In genomic region chr6:7004005-7004404, GRCm38 (mm10) we compare ENCODE assay signal across 10 mouse cellular contexts. TPM values are rescaled to one million over a fixed set of nuclear protein-coding genes. Genes with fewer than 3 reads are reported as not detected.
A peak's percentile ranks its signal among the peaks of the same experiment; 100 is the strongest.
DNase-seq lines count a peak whose midpoint lies in the region; ATAC-seq and TF ChIP-seq lines count a peak whose summit lies in the region.
"Had no signal": no experiment of that assay in that cellular context is flagged by ENCODE, and none has a peak within 500 bp of the region (broad histone marks: within the 10 kb centered on the region; RNA-seq: fewer than 3 reads in every experiment).

No protein-coding gene starts in this region.

- DNase-seq in heart, adult 2 months = no peak
- no peak for DNase-seq in heart, adult 8-10 months (ENCODE audit: low spot score)
- peak; percentile 87 for DNase-seq in midbrain, embryonic 11.5 days (ENCODE audit: low spot score, missing footprints)
- peak; percentile 40 for DNase-seq in forelimb bud, embryonic 11.5 days (ENCODE audit: low read depth, low spot score)
- DNase-seq in splenic B cell, adult 2 months (ENCODE audit: low read depth, low spot score) = peak; percentile 8
- DNase-seq in thymus, postnatal 36 days = no peak

- TF ChIP-seq CTCF in heart, adult 2 months (IDR thresholded peaks at IDR 0.05) = peak; percentile 42

- H3K9ac ChIP-seq in heart, adult 2 months (ENCODE audit: low read depth, low read length) = no peak overlapping the region
- no peak overlapping the region for H3K9ac ChIP-seq in midbrain, embryonic 11.5 days (ENCODE audit: low read length)
- no peak overlapping the region for H3K9ac ChIP-seq in midbrain, embryonic 13.5 days (replicated peaks)
- H3K9ac ChIP-seq: embryonic facial prominence, embryonic 12.5 days; limb, embryonic 15.5 days had no signal

- intact Hi-C loops in heart, adult 2 months (cut with DNase I) = loop anchor here (1.0 to 5.0 kb wide), 2 partner anchors 16 to 668 kb away; no protein-coding TSS in a partner anchor

- H3K27me3 ChIP-seq in heart, adult 2 months (ENCODE audit: control insufficient read depth, insufficient read depth, low read length) = no peaks in the 10 kb centered on the region
- no peaks in the 10 kb centered on the region for H3K27me3 ChIP-seq in midbrain, embryonic 11.5 days (ENCODE audit: control insufficient read depth, insufficient read depth, low read length)
- no peaks in the 10 kb centered on the region for H3K27me3 ChIP-seq in midbrain, embryonic 13.5 days
- H3K27me3 ChIP-seq in splenic B cell, adult 2 months (ENCODE audit: control insufficient read depth, insufficient read depth, low read length, poor library complexity, severe bottlenecking) = no peaks in the 10 kb centered on the region
- H3K27me3 ChIP-seq: embryonic facial prominence, embryonic 12.5 days; limb, embryonic 15.5 days had no signal

- no peaks in the 10 kb centered on the region for H3K36me3 ChIP-seq in heart, adult 2 months (ENCODE audit: control insufficient read depth, insufficient read depth, low read length)
- H3K36me3 ChIP-seq in midbrain, embryonic 11.5 days (ENCODE audit: control insufficient read depth, insufficient read depth, low read length) = no peaks in the 10 kb centered on the region
- H3K36me3 ChIP-seq in midbrain, embryonic 13.5 days = no peaks in the 10 kb centered on the region
- no peaks in the 10 kb centered on the region for H3K36me3 ChIP-seq in splenic B cell, adult 2 months (ENCODE audit: control insufficient read depth, insufficient read depth, low read length, poor library complexity, severe bottlenecking)
- H3K36me3 ChIP-seq: embryonic facial prominence, embryonic 12.5 days; limb, embryonic 15.5 days had no signal

- H3K79me2 ChIP-seq in heart, adult 2 months (replicated peaks; ENCODE audit: control insufficient read depth, insufficient read depth, low read length) = no peaks in the 10 kb centered on the region

- 58% methylated on average over 2 of the region's 2 CpGs for WGBS in heart, adult 2 months
- WGBS in midbrain, embryonic 11.5 days = 84% methylated on average over 2 of the region's 2 CpGs
- WGBS in midbrain, embryonic 13.5 days = 66% methylated on average over 2 of the region's 2 CpGs

- ATAC-seq in midbrain, embryonic 11.5 days (ENCODE audit: low FRiP score) = peak; percentile 71
- no peak for ATAC-seq in midbrain, embryonic 13.5 days
- no peak for ATAC-seq in CD4-positive, CD25-positive, alpha-beta regulatory T cell, adult 4 months

- no peak for TF ChIP-seq EP300 in heart, adult 2 months (IDR thresholded peaks at IDR 0.05; ENCODE audit: insufficient read depth, low read depth, low read length)

- no peaks in the 10 kb centered on the region for H3K4me1 ChIP-seq in heart, adult 2 months (ENCODE audit: control insufficient read depth, insufficient read depth, low read length)
- H3K4me1 ChIP-seq in midbrain, embryonic 11.5 days (ENCODE audit: control insufficient read depth, insufficient read depth, low read length) = no peaks in the 10 kb centered on the region
- H3K4me1 ChIP-seq in midbrain, embryonic 13.5 days (replicated peaks) = no peaks in the 10 kb centered on the region
- H3K4me1 ChIP-seq: embryonic facial prominence, embryonic 12.5 days; limb, embryonic 15.5 days had no signal

- no peak for TF ChIP-seq POLR2A in heart, adult 2 months (IDR thresholded peaks at IDR 0.05; ENCODE audit: insufficient read depth, low read depth, low read length)

- no peaks in the 10 kb centered on the region for H3K9me3 ChIP-seq in midbrain, embryonic 11.5 days (ENCODE audit: control insufficient read depth, low read length)
- H3K9me3 ChIP-seq in midbrain, embryonic 13.5 days = no peaks in the 10 kb centered on the region
- H3K9me3 ChIP-seq: embryonic facial prominence, embryonic 12.5 days; limb, embryonic 15.5 days had no signal

- no peak overlapping the region for H3K4me2 ChIP-seq in midbrain, embryonic 11.5 days
- no peak overlapping the region for H3K4me2 ChIP-seq in midbrain, embryonic 13.5 days (replicated peaks)
- H3K4me2 ChIP-seq: embryonic facial prominence, embryonic 12.5 days; limb, embryonic 15.5 days had no signal

- no peak overlapping the region for H3K4me3 ChIP-seq in heart, adult 2 months
- no peak overlapping the region for H3K4me3 ChIP-seq in midbrain, embryonic 11.5 days (ENCODE audit: low read depth, low read length)
- no peak overlapping the region for H3K4me3 ChIP-seq in midbrain, embryonic 13.5 days (replicated peaks)
- H3K4me3 ChIP-seq: embryonic facial prominence, embryonic 12.5 days; limb, embryonic 15.5 days had no signal

- no peak overlapping the region for H3K27ac ChIP-seq in heart, adult 2 months
- H3K27ac ChIP-seq in midbrain, embryonic 11.5 days (ENCODE audit: low read depth, low read length) = no peak overlapping the region
- H3K27ac ChIP-seq in midbrain, embryonic 13.5 days = no peak overlapping the region
- H3K27ac ChIP-seq: embryonic facial prominence, embryonic 12.5 days; limb, embryonic 15.5 days had no signal

RNA-seq across cellular contexts. Expression of gene Sdhaf3, which starts 48.2 kb away (rescaled TPM):
- 1 to 10 TPM; 4.3 to 4.5 TPM for total RNA-seq in heart, adult 2 months (2021)
- 1.1 TPM in 2 replicates for polyA plus RNA-seq in heart, adult 2 months (2012; rRNA removed)
- total RNA-seq in heart, adult 8-10 months (2022) = 1 to 10 TPM; 4.1 to 5.3 (median 4.9) TPM
- polyA plus RNA-seq in midbrain, embryonic 11.5 days (2014; fragmentation: Nextera tagmentation; extraction: Ambion mirVana) = 7.3 and 8.2 TPM in 2 replicates
- 7.1 and 8.5 TPM in 2 replicates for polyA plus RNA-seq in midbrain, embryonic 13.5 days (2015; fragmentation: Nextera tagmentation; extraction: Ambion mirVana)
- 1 to 10 TPM; 3.5 to 4.6 TPM for polyA plus RNA-seq in CD4-positive, CD25-positive, alpha-beta regulatory T cell, adult 4 months (2017; shearing (Covaris generic))

Comparison
In these comparisons a context has a peak if more than half of its experiments do, and no peak if none do; other contexts are left out.
1. DNase-seq: peak in midbrain, embryonic 11.5 days (single experiment), forelimb bud, embryonic 11.5 days (single experiment) and splenic B cell, adult 2 months (single experiment); none in heart, adult 2 months (0 of 2), heart, adult 8-10 months (single experiment) and thymus, postnatal 36 days (0 of 2).